Mouse (Mus musculus): ENCODE measurements around the gene Gm436.

DNA sequence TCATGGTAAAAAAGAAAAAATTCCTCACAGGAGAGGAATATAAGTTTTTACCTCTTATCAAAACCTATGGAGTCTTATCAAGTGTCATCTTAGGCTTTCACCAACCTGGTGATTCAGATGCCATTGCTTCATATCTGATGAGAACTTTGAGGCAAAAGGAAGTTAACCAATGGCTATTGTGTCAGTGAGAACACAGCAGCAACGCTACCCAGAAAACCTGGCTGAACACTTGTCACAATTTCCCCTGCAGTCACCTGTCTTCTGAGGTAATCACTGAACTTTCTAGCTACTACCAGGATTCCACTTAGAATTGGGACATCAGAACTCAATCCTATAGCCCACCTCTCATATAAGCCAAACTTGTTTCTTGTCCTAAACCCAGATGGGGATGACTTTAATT lies 33.5 kb upstream of the Gm436 start:
- TF ChIP-seq GATA1 (IDR thresholded peaks at IDR 0.05; ENCODE audit: low read length) = no peak
- TF ChIP-seq TAL1 (IDR thresholded peaks at IDR 0.05; ENCODE audit: low read length) = no peak
